Mouse (Mus musculus) CH12.LX (cell line): ENCODE results near the gene Nek9. TPM values are rescaled to one million over a fixed set of nuclear protein-coding genes. Genes with fewer than 3 reads are reported as not detected.

Experiments
- DNase-seq: peaks from one replicate; pipeline ENCODE4 v3.0.0-alpha.2; 2013; ENCODE audit errors: extremely low read depth
- H3K27ac ChIP-seq: 2 replicates; pipeline ENCODE4 v1.5.1; 2012; ENCODE audit warnings: low read depth, mild to moderate bottlenecking, control low read depth, moderate library complexity; ENCODE audit not compliant: insufficient read depth
- H3K27me3 ChIP-seq: replicated peaks from 2 replicates; pipeline ENCODE3; 2012; ENCODE audit warnings: inconsistent platforms
- H3K36me3 ChIP-seq, 2 experiments: replicated peaks in 1 of 2; 2 replicates each; pipeline versions ENCODE3 to v1.6.1; 2012; ENCODE audit warnings: inconsistent platforms in 1 of 2, low read length in 1 of 2, mild to moderate bottlenecking in 1 of 2, mixed read lengths in 1 of 2, moderate library complexity in 1 of 2; ENCODE audit not compliant: control insufficient read depth in 1 of 2, insufficient read depth in 1 of 2
- H3K4me1 ChIP-seq, 2 experiments: 2 replicates each; pipeline ENCODE4 v1.6.1; 2012; ENCODE audit warnings: inconsistent platforms in 1 of 2, moderate library complexity in 1 of 2; ENCODE audit not compliant: insufficient read depth in 2 of 2, control insufficient read depth in 1 of 2
- H3K4me2 ChIP-seq: 2 replicates; pipeline ENCODE4 v1.6.1; 2012; ENCODE audit warnings: low read depth, mild to moderate bottlenecking, control low read depth; ENCODE audit not compliant: poor library complexity, insufficient read depth, severe bottlenecking
- H3K4me3 ChIP-seq, 3 experiments: fragments of 150-350 bp in 1 of 3; sonication (generic) in 1 of 3; replicated peaks in 1 of 3; 2 replicates each; pipeline versions ENCODE3 to v1.5.1; 2011 to 2012; ENCODE audit warnings: low read depth in 2 of 3, low read length in 2 of 3, mild to moderate bottlenecking in 2 of 3, moderate library complexity in 2 of 3, control low read depth in 1 of 3, improper control_type of control experiment in 1 of 3, inconsistent platforms in 1 of 3, mixed read lengths in 1 of 3; ENCODE audit not compliant: poor library complexity in 1 of 3
- H3K79me2 ChIP-seq: replicated peaks from 2 replicates; pipeline ENCODE4 v1.6.1; 2012; ENCODE audit warnings: mild to moderate bottlenecking, moderate library complexity; ENCODE audit not compliant: control insufficient read depth, poor library complexity, insufficient read depth, severe bottlenecking; ENCODE audit errors: extremely low read depth
- H3K9ac ChIP-seq: 2 replicates; pipeline ENCODE4 v1.6.1; 2012; ENCODE audit warnings: low read depth, mild to moderate bottlenecking, control low read depth, moderate library complexity; ENCODE audit not compliant: insufficient read depth
- H3K9me3 ChIP-seq: replicated peaks from 2 replicates; pipeline ENCODE3; 2012; ENCODE audit warnings: low read length, inconsistent platforms, mixed read lengths
- BHLHE40 ChIP-seq: IDR thresholded peaks from 2 replicates; pipeline ENCODE4 v1.6.1; 2011; ENCODE audit warnings: mild to moderate bottlenecking, low read depth, low read length, improper control_type of control experiment
- CHD1 ChIP-seq: IDR thresholded peaks from 2 replicates; pipeline ENCODE4 v1.6.1; 2012; ENCODE audit warnings: low read depth, low read length, improper control_type of control experiment, inconsistent platforms
- ELF1 ChIP-seq: IDR thresholded peaks from 2 replicates; pipeline ENCODE4 v1.6.1; 2014; ENCODE audit warnings: low read depth, mild to moderate bottlenecking, inconsistent platforms, low read length, improper control_type of control experiment
- EP300 ChIP-seq: IDR thresholded peaks from 2 replicates; pipeline ENCODE4 v1.6.1; 2011; ENCODE audit warnings: low read length, improper control_type of control experiment
- HCFC1 ChIP-seq: IDR thresholded peaks from 2 replicates; pipeline ENCODE4 v1.6.1; 2012; ENCODE audit warnings: low read depth, mild to moderate bottlenecking, inconsistent platforms, low read length, improper control_type of control experiment
- JUN ChIP-seq: IDR thresholded peaks from 2 replicates; pipeline ENCODE4 v1.6.1; 2011; ENCODE audit warnings: low read depth, mild to moderate bottlenecking, low read length, improper control_type of control experiment, moderate library complexity; ENCODE audit not compliant: insufficient read depth
- MAFK ChIP-seq: IDR thresholded peaks from 2 replicates; pipeline ENCODE4 v1.6.1; 2011; ENCODE audit warnings: low read length, improper control_type of control experiment; ENCODE audit not compliant: insufficient replicate concordance
- MAX ChIP-seq: IDR thresholded peaks from 2 replicates; pipeline ENCODE4 v1.6.1; 2011; ENCODE audit warnings: low read length, improper control_type of control experiment
- MEF2A ChIP-seq: IDR thresholded peaks from 2 replicates; pipeline ENCODE4 v1.6.1; 2014; ENCODE audit warnings: low read depth, mild to moderate bottlenecking, inconsistent platforms, low read length, improper control_type of control experiment, borderline replicate concordance
- NRF1 ChIP-seq: IDR thresholded peaks from 2 replicates; pipeline ENCODE4 v1.6.1; 2014; ENCODE audit warnings: low read depth, mild to moderate bottlenecking, inconsistent platforms, low read length, improper control_type of control experiment, moderate library complexity
- POLR2A ChIP-seq: IDR thresholded peaks from 2 replicates; pipeline ENCODE4 v1.6.1; 2011; ENCODE audit warnings: low read depth, mild to moderate bottlenecking, improper control_type of control experiment, low read length
- RCOR1 ChIP-seq: conservative IDR thresholded peaks from 2 replicates; pipeline ENCODE4 v1.6.1; 2012; ENCODE audit warnings: low read depth, mild to moderate bottlenecking, inconsistent platforms, low read length, improper control_type of control experiment
- SIN3A ChIP-seq: IDR thresholded peaks from 2 replicates; pipeline ENCODE4 v1.6.1; 2012; ENCODE audit warnings: low read length, improper control_type of control experiment, inconsistent platforms
- USF1 ChIP-seq: IDR thresholded peaks from 2 replicates; pipeline ENCODE4 v1.6.1; 2014; ENCODE audit warnings: low read depth, mild to moderate bottlenecking, inconsistent platforms, low read length, improper control_type of control experiment
- ZC3H11A ChIP-seq: IDR thresholded peaks from 2 replicates; pipeline ENCODE4 v1.6.1; 2012; ENCODE audit warnings: low read depth, mild to moderate bottlenecking, inconsistent platforms, low read length, improper control_type of control experiment
- ZKSCAN1 ChIP-seq: IDR thresholded peaks from 2 replicates; pipeline ENCODE4 v1.6.1; 2012; ENCODE audit warnings: low read depth, inconsistent platforms, low read length, improper control_type of control experiment, borderline replicate concordance
- dilution Hi-C: fragments of 300-500 bp; cut with MboI; formaldehyde crosslinking; loops from 2 replicates; pipeline ENCODE4 v1.14.3; 2020; ENCODE audit warnings: low sequenced_read_pairs; ENCODE audit not compliant: extremely low pct_unique_long_range_greater_than_20kb, extremely low pct_ligation_motif_present
- in situ Hi-C: fragments of 300-500 bp; cut with MboI; formaldehyde crosslinking; loops from 3 replicates; pipeline ENCODE4 v1.14.3; 2019; ENCODE audit warnings: low sequenced_read_pairs, low pct_ligation_motif_present, low pct_unique_long_range_greater_than_20kb, mixed read lengths
- polyA plus RNA-seq: library from polyadenylated mRNA; unstranded; fragments of >175 nt; gene quantifications from 2 replicates; pipeline ENCODE4 v1.2.1, GENCODE M21; 2012; ENCODE audit warnings: low read depth; ENCODE audit not compliant: insufficient read length
- total RNA-seq, 2 experiments: library from RNA; depleted of rRNA; stranded (reverse); fragments of 300-350 nt in 1 of 2; fragments of >200 nt in 1 of 2; gene quantifications; 2 replicates each; pipeline ENCODE4 v1.2.3; 2012 to 2014

Gene Nek9
- total and polyA plus RNA-seq, 3 experiments: 15.6 to 30.9 (median 27.4) TPM

GRCm38 (mm10) chr12:85385995-85386375, 46.8 kb upstream of the Nek9 start:
- DNase-seq: no peak
- no peak overlapping the region for H3K9ac ChIP-seq
- peak overlapping the region; percentile 17 for H3K4me2 ChIP-seq
- H3K79me2 ChIP-seq: no peaks in the 10 kb centered on the region
- H3K27ac ChIP-seq: no peak overlapping the region
- TF ChIP-seq BHLHE40: no peak
- in situ Hi-C loops (loop anchor here (5.0 kb wide), 1 partner anchor 81 kb away; no protein-coding TSS in a partner anchor), dilution Hi-C loops (no loop called here)
- H3K4me1 ChIP-seq: peaks cover under 1 to 9% of the 10 kb centered on the region in 2 experiments; a peak in 1 of 4 replicates
- H3K36me3 ChIP-seq: no peaks in the 10 kb centered on the region
- H3K4me3 ChIP-seq: no peak overlapping the region
- no peaks in the 10 kb centered on the region for H3K27me3 ChIP-seq
- H3K9me3 ChIP-seq: no peaks in the 10 kb centered on the region

GRCm38 (mm10) chr12:85385329-85385994, 46.3 kb upstream of the Nek9 start:
- Histone ChIP-seq H3K4me2 (peak overlapping the region; percentile 17), H3K79me2 (no peaks in the 10 kb centered on the region), H3K9me3 (no peaks in the 10 kb centered on the region), H3K27ac (no peak overlapping the region), H3K36me3 (no peaks in the 10 kb centered on the region), H3K4me1 (peaks cover 0 to 9% of the 10 kb centered on the region in 2 experiments; a peak in 1 of 4 replicates), H3K27me3 (no peaks in the 10 kb centered on the region), H3K9ac (no peak overlapping the region), H3K4me3 (no peak overlapping the region)
- DNase-seq: no peak
- dilution Hi-C loops: no loop called here
- in situ Hi-C loops: loop anchor here (5.0 kb wide), 1 partner anchor 82 kb away; no protein-coding TSS in a partner anchor
- no peak for TF ChIP-seq MAFK
- TF ChIP-seq SIN3A: no peak
- no peak for TF ChIP-seq RCOR1
- TF ChIP-seq ZKSCAN1: no peak
- TF ChIP-seq CHD1: no peak
- TF ChIP-seq HCFC1: no peak
- no peak for TF ChIP-seq ELF1
- TF ChIP-seq MEF2A: no peak
- TF ChIP-seq ZC3H11A: no peak
- TF ChIP-seq POLR2A: no peak
- TF ChIP-seq USF1: no peak
- TF ChIP-seq NRF1: no peak
- TF ChIP-seq BHLHE40: no peak
- no peak for TF ChIP-seq MAX
- no peak for TF ChIP-seq JUN
- no peak for TF ChIP-seq EP300
